Mouse (Mus musculus) MEL (cell line): Measurements from ENCODE around the gene Uso1. TPM values are rescaled to one million over a fixed set of nuclear protein-coding genes. Genes with fewer than 3 reads are reported as not detected.

Experiments
- DNase-seq: peaks from one replicate; pipeline ENCODE4 v3.0.0; 2011; ENCODE audit warnings: low read depth, low spot score
- H3K27ac ChIP-seq: 2 replicates; pipeline ENCODE4 v1.5.1; 2012; ENCODE audit warnings: low read depth, mild to moderate bottlenecking, control low read depth, low read length, moderate library complexity; ENCODE audit not compliant: control insufficient read depth
- H3K27me3 ChIP-seq, 2 experiments: fragments of 150-350 bp in 1 of 2; sonication (generic) in 1 of 2; 2 replicates each; pipeline ENCODE4 v1.6.1; 2012; ENCODE audit warnings: low read length in 2 of 2, mild to moderate bottlenecking in 2 of 2, improper control_type of control experiment in 1 of 2, moderate library complexity in 1 of 2; ENCODE audit not compliant: insufficient read depth in 2 of 2, control insufficient read depth in 1 of 2
- H3K36me3 ChIP-seq, 2 experiments: 2 replicates each; pipeline ENCODE4 v1.6.1; 2012 to 2014; ENCODE audit warnings: low read length in 2 of 2, improper control_type of control experiment in 1 of 2, inconsistent platforms in 1 of 2, mild to moderate bottlenecking in 1 of 2; ENCODE audit not compliant: insufficient read depth in 2 of 2, control insufficient read depth in 1 of 2
- H3K4me1 ChIP-seq, 2 experiments: fragments of 150-350 bp in 1 of 2; sonication (generic) in 1 of 2; 2 replicates each; pipeline ENCODE4 v1.6.1; 2012; ENCODE audit warnings: low read length in 2 of 2, improper control_type of control experiment in 1 of 2, mild to moderate bottlenecking in 1 of 2; ENCODE audit not compliant: insufficient read depth in 2 of 2, control insufficient read depth in 1 of 2
- H3K4me3 ChIP-seq, 2 experiments: fragments of 150-350 bp in 1 of 2; sonication (generic) in 1 of 2; 2 replicates each; pipeline ENCODE4 v1.5.1; 2012; ENCODE audit warnings: low read depth in 2 of 2, low read length in 2 of 2, mild to moderate bottlenecking in 2 of 2, moderate library complexity in 2 of 2, control low read depth in 1 of 2, improper control_type of control experiment in 1 of 2; ENCODE audit not compliant: control insufficient read depth in 1 of 2, insufficient read depth in 1 of 2
- H3K79me2 ChIP-seq: 2 replicates; pipeline ENCODE4 v1.6.1; 2012; ENCODE audit warnings: mild to moderate bottlenecking, low read length, moderate library complexity; ENCODE audit not compliant: control insufficient read depth, poor library complexity, insufficient read depth
- H3K9ac ChIP-seq: 2 replicates; pipeline ENCODE4 v1.6.1; 2012; ENCODE audit warnings: low read depth, mild to moderate bottlenecking, control low read depth, low read length, moderate library complexity; ENCODE audit not compliant: control insufficient read depth, poor library complexity, severe bottlenecking
- H3K9me3 ChIP-seq: fragments of 150-350 bp; sonication (generic); replicated peaks from 2 replicates; pipeline ENCODE4 v1.6.1; 2012; ENCODE audit warnings: mild to moderate bottlenecking, low read length, improper control_type of control experiment, moderate library complexity; ENCODE audit not compliant: insufficient read depth
- CHD2 ChIP-seq: IDR thresholded peaks from 2 replicates; pipeline ENCODE4 v1.6.1; 2011; ENCODE audit warnings: low read length, improper control_type of control experiment
- CTCF ChIP-seq, 3 experiments: IDR thresholded peaks in 2 of 3; conservative IDR thresholded peaks in 1 of 3; 2 replicates each; pipeline ENCODE4 v1.5.1; 2011 to 2012; ENCODE audit warnings: low read length in 3 of 3, low read depth in 2 of 3, mild to moderate bottlenecking in 2 of 3, improper control_type of control experiment in 1 of 3, inconsistent platforms in 1 of 3, mixed read lengths in 1 of 3, moderate library complexity in 1 of 3; ENCODE audit not compliant: control insufficient read depth in 1 of 3, insufficient read depth in 1 of 3, poor library complexity in 1 of 3, severe bottlenecking in 1 of 3
- ELF1 ChIP-seq: IDR thresholded peaks from 2 replicates; pipeline ENCODE4 v1.6.1; 2014; ENCODE audit warnings: low read depth, mild to moderate bottlenecking, inconsistent platforms, low read length, improper control_type of control experiment, moderate library complexity
- EP300 ChIP-seq, 2 experiments: IDR thresholded peaks; 2 replicates each; pipeline ENCODE4 v1.6.1; 2011; ENCODE audit warnings: improper control_type of control experiment in 2 of 2, low read length in 2 of 2, low read depth in 1 of 2, mild to moderate bottlenecking in 1 of 2
- GABPA ChIP-seq: IDR thresholded peaks from 2 replicates; pipeline ENCODE4 v1.6.1; 2012; ENCODE audit warnings: low read depth, mild to moderate bottlenecking, inconsistent platforms, low read length, improper control_type of control experiment, moderate library complexity
- GATA1 ChIP-seq: IDR thresholded peaks from 2 replicates; pipeline ENCODE4 v1.6.1; 2011; ENCODE audit warnings: low read depth, low read length, improper control_type of control experiment
- JUND ChIP-seq: IDR thresholded peaks from 2 replicates; pipeline ENCODE4 v1.6.1; 2011; ENCODE audit warnings: low read depth, mild to moderate bottlenecking, improper control_type of control experiment, low read length
- MAZ ChIP-seq: IDR thresholded peaks from 2 replicates; pipeline ENCODE4 v1.6.1; 2012; ENCODE audit warnings: low read depth, mild to moderate bottlenecking, inconsistent platforms, low read length, improper control_type of control experiment
- MEF2A ChIP-seq: IDR thresholded peaks from 2 replicates; pipeline ENCODE4 v1.6.1; 2014; ENCODE audit warnings: low read depth, mild to moderate bottlenecking, inconsistent platforms, low read length, improper control_type of control experiment; ENCODE audit not compliant: poor library complexity, insufficient replicate concordance, severe bottlenecking; ENCODE audit errors: extremely low read depth
- NELFE ChIP-seq: IDR thresholded peaks from 2 replicates; pipeline ENCODE4 v1.6.1; 2011; ENCODE audit warnings: low read depth, low read length, improper control_type of control experiment
- POLR2A ChIP-seq, 2 experiments: IDR thresholded peaks; 2 replicates each; pipeline ENCODE4 v1.6.1; 2011 to 2012; ENCODE audit warnings: low read length in 2 of 2, mild to moderate bottlenecking in 2 of 2, control low read depth in 1 of 2, improper control_type of control experiment in 1 of 2, low read depth in 1 of 2, moderate library complexity in 1 of 2; ENCODE audit not compliant: control insufficient read depth in 1 of 2, insufficient read depth in 1 of 2, poor library complexity in 1 of 2
- POLR2AphosphoS5 ChIP-seq: IDR thresholded peaks from 2 replicates; pipeline ENCODE4 v1.6.1; 2012; ENCODE audit warnings: low read depth, borderline replicate concordance, mild to moderate bottlenecking, inconsistent platforms, low read length, moderate library complexity, mixed read lengths
- RAD21 ChIP-seq: IDR thresholded peaks from 2 replicates; pipeline ENCODE4 v1.6.1; 2011; ENCODE audit warnings: mild to moderate bottlenecking, low read depth, low read length, improper control_type of control experiment
- RCOR1 ChIP-seq: IDR thresholded peaks from 2 replicates; pipeline ENCODE4 v1.6.1; 2012; ENCODE audit warnings: low read depth, mild to moderate bottlenecking, inconsistent platforms, low read length, improper control_type of control experiment
- SMC3 ChIP-seq: IDR thresholded peaks from 2 replicates; pipeline ENCODE4 v1.6.1; 2011; ENCODE audit warnings: low read depth, low read length, improper control_type of control experiment
- TAL1 ChIP-seq: IDR thresholded peaks from 2 replicates; pipeline ENCODE4 v1.6.1; 2012; ENCODE audit warnings: mild to moderate bottlenecking, inconsistent platforms, low read length, moderate library complexity, mixed read lengths
- UBTF ChIP-seq: IDR thresholded peaks from 2 replicates; pipeline ENCODE4 v1.6.1; 2012; ENCODE audit warnings: low read depth, mild to moderate bottlenecking, inconsistent platforms, low read length, improper control_type of control experiment, moderate library complexity, borderline replicate concordance; ENCODE audit not compliant: insufficient read depth
- ZC3H11A ChIP-seq: IDR thresholded peaks from 2 replicates; pipeline ENCODE4 v1.6.1; 2012; ENCODE audit warnings: low read depth, mild to moderate bottlenecking, inconsistent platforms, low read length, improper control_type of control experiment
- polyA plus RNA-seq, 2 experiments: library from polyadenylated mRNA; stranded (reverse) in 1 of 2; unstranded in 1 of 2; fragments of >175 nt in 1 of 2; fragments of >200 nt in 1 of 2; gene quantifications; 2 replicates each; pipeline versions ENCODE4 v1.2.1 to v1.2.4; 2012; ENCODE audit warnings: low replicate concordance in 2 of 2, low read depth in 1 of 2; ENCODE audit not compliant: insufficient read length in 2 of 2, insufficient read depth in 1 of 2, missing spikeins in 1 of 2
- total RNA-seq: library from RNA; depleted of rRNA; stranded (reverse); fragments of 300-350 nt; gene quantifications from 2 replicates; pipeline ENCODE4 v1.2.3, GENCODE M21; 2012

The Uso1 gene
- total and polyA plus RNA-seq, 3 experiments, result 22.1 to 69.1 (median 62.0) TPM

DNA sequence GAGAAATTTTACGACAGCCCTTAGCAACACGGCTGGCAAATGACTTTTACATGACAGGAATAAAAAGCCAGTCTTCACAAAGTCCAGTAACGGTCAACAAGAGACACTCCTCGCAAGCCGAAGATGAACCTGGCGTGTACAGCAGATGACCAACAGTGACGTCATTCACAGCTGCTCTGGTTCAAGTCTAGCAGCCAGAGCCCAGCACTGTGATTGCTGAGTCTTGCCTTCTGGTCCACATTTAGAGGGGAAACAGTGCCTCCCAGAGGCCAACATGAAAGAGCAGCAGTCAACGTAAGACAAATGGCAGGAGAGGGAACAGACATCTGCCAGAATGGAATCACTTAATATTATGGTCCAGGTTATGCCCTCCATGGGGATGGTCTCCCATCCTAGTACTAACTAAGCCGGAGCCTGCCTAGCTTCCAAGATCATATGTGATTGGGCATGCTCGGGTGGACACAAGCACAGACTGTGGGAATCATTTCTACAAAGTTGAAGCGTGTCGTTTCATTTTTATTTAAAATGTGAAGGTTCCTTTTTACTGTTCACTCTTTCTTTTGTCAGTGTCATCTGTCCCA lies 19.8 kb upstream of the Uso1 start:
- Histone ChIP-seq H3K4me3 (no peak overlapping the region), H3K9me3 (no peaks in the 10 kb centered on the region), H3K27ac (no peak overlapping the region), H3K79me2 (no peaks in the 10 kb centered on the region), H3K9ac (no peak overlapping the region), H3K27me3 (no peaks in the 10 kb centered on the region), H3K36me3 (peaks cover 0 to 8% of the 10 kb centered on the region in 2 experiments; a peak in 2 of 4 replicates), H3K4me1 (peaks cover 2 to 9% of the 10 kb centered on the region in 2 experiments; a peak in 3 of 4 replicates)
- DNase-seq, result peak; percentile 72
- TF ChIP-seq UBTF, result no peak
- peak; percentile 74 to 90 (median 85) for TF ChIP-seq CTCF (IDR thresholded peaks at IDR 0.05 in 2 of 3, conservative IDR thresholded peaks at IDR 0.05 in 1 of 3; ENCODE audit: control insufficient read depth in 1 of 3, insufficient read depth in 1 of 3, low read depth in 2 of 3, low read length in 3 of 3, poor library complexity in 1 of 3, severe bottlenecking in 1 of 3)
- no peak for TF ChIP-seq POLR2AphosphoS5
- TF ChIP-seq SMC3, result peak; percentile 82
- peak; percentile 70 for TF ChIP-seq ZC3H11A
- no peak for TF ChIP-seq NELFE
- peak; percentile 89 for TF ChIP-seq RAD21

DNA sequence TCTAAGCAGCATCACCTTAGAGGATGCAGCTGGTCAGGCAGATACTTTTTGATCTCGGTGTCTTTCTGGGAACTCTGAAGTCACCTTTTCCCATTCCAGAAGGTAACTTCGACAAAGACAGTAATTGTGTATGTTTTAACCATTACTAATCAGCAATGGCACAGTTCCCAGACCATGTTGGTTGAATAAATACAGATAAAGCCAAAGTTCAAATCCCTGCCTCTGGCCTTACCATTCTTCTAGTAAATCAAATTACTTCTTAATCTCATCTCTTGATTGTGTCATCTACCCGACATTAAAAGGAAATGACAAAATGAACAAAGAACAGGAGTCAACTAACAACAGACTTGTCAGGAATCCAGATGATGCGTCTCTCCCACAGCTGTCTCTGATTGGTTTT lies 16.1 kb upstream of the Uso1 start:
- no peak overlapping the region for H3K9ac ChIP-seq
- no peaks in the 10 kb centered on the region for H3K9me3 ChIP-seq
- no peak for TF ChIP-seq CHD2
- TF ChIP-seq RCOR1, result 0 out of 2 replicates have a peak, but pooled peaks have one; percentile 18
- no peak for TF ChIP-seq CTCF (IDR thresholded peaks at IDR 0.05 in 2 of 3, conservative IDR thresholded peaks at IDR 0.05 in 1 of 3; ENCODE audit: control insufficient read depth in 1 of 3, insufficient read depth in 1 of 3, low read depth in 2 of 3, low read length in 3 of 3, poor library complexity in 1 of 3, severe bottlenecking in 1 of 3)
- no peak for TF ChIP-seq TAL1
- no peak for DNase-seq
- no peak overlapping the region for H3K4me3 ChIP-seq
- H3K27ac ChIP-seq, result no peak overlapping the region
- no peaks in the 10 kb centered on the region for H3K27me3 ChIP-seq
- H3K36me3 ChIP-seq, result peaks cover 0 to 6% of the 10 kb centered on the region in 2 experiments; a peak in 2 of 4 replicates
- no peaks in the 10 kb centered on the region for H3K79me2 ChIP-seq
- H3K4me1 ChIP-seq, result peaks cover 2 to 3% of the 10 kb centered on the region in 2 experiments; a peak in 3 of 4 replicates

DNA sequence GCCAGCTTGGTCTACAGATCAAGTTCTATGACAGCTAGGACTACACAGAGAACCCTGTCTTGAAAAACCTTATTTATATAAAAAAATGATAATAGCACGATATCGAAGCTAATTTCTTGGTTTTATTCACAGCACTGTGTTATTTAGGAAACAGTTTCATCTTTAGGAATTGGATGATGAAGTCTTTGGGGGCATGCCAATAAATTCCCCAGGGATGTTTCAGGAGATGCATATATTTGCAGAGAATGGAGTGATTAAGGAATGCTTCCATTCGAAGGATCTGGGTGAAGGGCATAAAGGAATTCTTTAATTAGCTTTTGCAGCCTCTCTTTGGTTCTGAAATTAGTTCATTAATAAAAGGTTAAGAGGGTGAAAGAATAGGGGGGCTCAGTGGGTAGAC lies 12.3 kb upstream of the Uso1 start:
- no peak overlapping the region for H3K9ac ChIP-seq
- no peaks in the 10 kb centered on the region for H3K27me3 ChIP-seq
- H3K9me3 ChIP-seq, result no peaks in the 10 kb centered on the region
- peaks cover 11% of the 10 kb centered on the region for H3K79me2 ChIP-seq
- no peak for DNase-seq
- no peak overlapping the region for H3K27ac ChIP-seq
- TF ChIP-seq POLR2A (IDR thresholded peaks at IDR 0.05; ENCODE audit: control insufficient read depth in 1 of 2, insufficient read depth in 1 of 2, low read depth in 1 of 2, low read length in 2 of 2, poor library complexity in 1 of 2) (no peak), EP300 (IDR thresholded peaks at IDR 0.05; ENCODE audit: low read depth in 1 of 2, low read length in 2 of 2) (no peak), MEF2A (no peak), CTCF (IDR thresholded peaks at IDR 0.05 in 2 of 3, conservative IDR thresholded peaks at IDR 0.05 in 1 of 3; ENCODE audit: control insufficient read depth in 1 of 3, insufficient read depth in 1 of 3, low read depth in 2 of 3, low read length in 3 of 3, poor library complexity in 1 of 3, severe bottlenecking in 1 of 3) (no peak), ELF1 (no peak), JUND (no peak), MAZ (no peak), GATA1 (no peak), GABPA (no peak)
- no peak overlapping the region for H3K4me3 ChIP-seq
- peaks cover 14 to 27% of the 10 kb centered on the region in 2 experiments for H3K4me1 ChIP-seq
- H3K36me3 ChIP-seq, result peaks cover 0 to 22% of the 10 kb centered on the region in 2 experiments; a peak in 2 of 4 replicates
